Mouse (Mus musculus) lung, embryonic 16.5 days (tissue): ENCODE results near the gene Serpine3. TPM values are rescaled to one million over a fixed set of nuclear protein-coding genes. Genes with fewer than 3 reads are reported as not detected.

Experiments used
- ATAC-seq: fragments of 200-750 bp; cut with Nextera tagmentation; 2 replicates; pipeline ENCODE4 v1.8.0; 2017; ENCODE audit warnings: low read depth, mild to moderate bottlenecking, moderate library complexity
- H3K27ac ChIP-seq: fragments of 300-500 bp; sonication (generic); 2 replicates; pipeline ENCODE4 v1.5.1; 2014; ENCODE audit warnings: mild to moderate bottlenecking, control low read depth, low read length
- H3K27me3 ChIP-seq: fragments of 300-500 bp; sonication (generic); 2 replicates; pipeline ENCODE4 v1.6.1; 2014; ENCODE audit warnings: low read depth, low read length, mixed read lengths; ENCODE audit not compliant: control insufficient read depth, insufficient read depth
- H3K36me3 ChIP-seq: fragments of 300-500 bp; sonication (generic); 2 replicates; pipeline ENCODE4 v1.6.1; 2014; ENCODE audit warnings: low read length; ENCODE audit not compliant: control insufficient read depth, insufficient read depth
- H3K4me1 ChIP-seq: fragments of 300-500 bp; sonication (generic); replicated peaks from 2 replicates; pipeline ENCODE4 v1.6.1; 2014; ENCODE audit warnings: low read length, mixed read lengths; ENCODE audit not compliant: control insufficient read depth, insufficient read depth
- H3K4me2 ChIP-seq: fragments of 300-500 bp; sonication (generic); 2 replicates; pipeline ENCODE4 v1.6.1; 2014; ENCODE audit warnings: low read depth, low read length, control low read depth
- H3K4me3 ChIP-seq: fragments of 300-500 bp; sonication (generic); 2 replicates; pipeline ENCODE4 v1.5.1; 2014; ENCODE audit warnings: mild to moderate bottlenecking, low read length, control low read depth
- H3K9ac ChIP-seq: fragments of 300-500 bp; sonication (generic); 2 replicates; pipeline ENCODE4 v1.6.1; 2014; ENCODE audit warnings: low read length, control low read depth
- H3K9me3 ChIP-seq: fragments of 300-500 bp; sonication (generic); 2 replicates; pipeline ENCODE4 v1.6.1; 2016; ENCODE audit warnings: low read length; ENCODE audit not compliant: control insufficient read depth
- WGBS: fragments of 180-500 bp; shearing (Covaris S2); extraction: QIAGEN DNeasy Blood & Tissue Kit; methylation state at CpG from one replicate; pipeline ENCODE4 v1.1.7; 2014; 5-methylcytosine and 5-hydroxymethylcytosine counted together
- polyA plus RNA-seq: library from polyadenylated mRNA; unstranded; fragments of >200 nt; fragmentation: Nextera tagmentation; extraction: Ambion mirVana; gene quantifications from 2 replicates; pipeline ENCODE4 v1.2.1, GENCODE M21; 2015

Serpine3 gene
- polyA plus RNA-seq, 1 experiment from 2014 or later: not detected

DNA sequence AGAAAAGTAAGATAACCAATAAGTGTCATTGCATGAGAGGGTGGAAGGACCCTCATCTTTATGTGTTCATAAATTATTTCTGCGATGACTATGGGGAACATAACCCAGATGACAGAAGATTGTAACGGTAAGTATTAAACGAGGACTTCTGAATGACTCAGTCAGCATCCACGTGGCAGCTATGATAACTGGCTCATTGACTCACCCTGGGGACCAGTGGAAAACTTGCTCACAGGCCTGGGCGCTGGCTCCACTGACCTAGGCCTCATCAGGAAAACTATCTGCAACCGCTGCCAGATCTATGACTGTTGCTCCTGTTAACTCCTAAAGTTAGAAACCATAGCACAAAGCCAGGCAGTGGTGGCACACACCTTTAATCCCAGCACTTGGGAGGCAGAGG lies 15.1 kb upstream of the Serpine3 start:
- ATAC-seq: no peak
- Histone ChIP-seq H3K9me3 (no peaks in the 10 kb centered on the region), H3K9ac (no peak overlapping the region), H3K27ac (no peak overlapping the region), H3K4me3 (no peak overlapping the region), H3K4me1 (no peaks in the 10 kb centered on the region), H3K4me2 (no peak overlapping the region), H3K27me3 (no peaks in the 10 kb centered on the region), H3K36me3 (no peaks in the 10 kb centered on the region)
- WGBS: 86% methylated on average over 6 of the region's 6 CpGs

DNA sequence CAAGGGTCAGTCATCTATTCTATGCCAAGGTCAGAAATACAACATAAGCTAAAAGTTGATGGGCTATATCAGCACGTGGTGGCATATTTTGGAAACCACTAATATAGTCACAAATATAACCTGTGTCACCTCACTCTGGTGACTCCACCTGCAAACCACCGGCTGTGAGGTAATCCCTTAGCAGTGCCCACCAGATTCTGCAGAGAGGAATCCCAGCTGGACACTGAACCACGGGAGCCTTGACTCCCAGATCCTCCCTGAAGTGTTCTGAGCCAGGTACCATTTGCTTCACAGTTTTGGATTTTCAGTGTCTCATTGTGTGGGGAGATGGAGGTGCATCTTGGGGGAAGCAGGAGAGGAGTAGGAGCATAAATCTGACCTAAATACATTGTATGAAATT lies 13.1 kb upstream of the Serpine3 start:
- Histone ChIP-seq H3K9ac (no peak overlapping the region), H3K4me2 (no peak overlapping the region), H3K9me3 (no peaks in the 10 kb centered on the region), H3K27me3 (no peaks in the 10 kb centered on the region), H3K36me3 (no peaks in the 10 kb centered on the region), H3K27ac (no peak overlapping the region), H3K4me3 (no peak overlapping the region), H3K4me1 (no peaks in the 10 kb centered on the region)
- no peak for ATAC-seq
- 67% methylated on average over 3 of the region's 3 CpGs for WGBS

DNA sequence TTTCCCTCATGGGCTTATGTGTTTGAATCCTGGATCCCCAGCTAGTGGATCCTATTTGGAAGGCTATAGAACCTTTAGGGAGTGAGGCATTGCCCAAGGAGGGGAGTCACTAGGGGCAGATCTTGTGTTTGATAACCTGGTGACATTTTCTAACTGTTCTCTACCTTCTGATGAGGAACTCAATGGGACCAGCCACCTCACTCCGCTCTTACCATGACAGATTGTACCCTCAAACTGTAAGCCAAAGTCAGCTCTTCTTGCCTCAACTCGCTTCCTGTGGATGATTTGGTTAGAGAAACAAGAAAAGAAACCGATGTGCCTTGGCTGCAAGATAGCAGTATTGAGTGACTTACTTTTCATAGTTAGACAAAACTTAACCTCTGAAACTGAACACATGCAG lies 11.7 kb upstream of the Serpine3 start:
- no peaks in the 10 kb centered on the region for H3K4me1 ChIP-seq
- no peaks in the 10 kb centered on the region for H3K27me3 ChIP-seq
- no peak overlapping the region for H3K9ac ChIP-seq
- no peaks in the 10 kb centered on the region for H3K36me3 ChIP-seq
- no peak overlapping the region for H3K4me3 ChIP-seq
- no peak overlapping the region for H3K27ac ChIP-seq
- H3K9me3 ChIP-seq: no peaks in the 10 kb centered on the region
- H3K4me2 ChIP-seq: no peak overlapping the region
- 92% methylated on average over 3 of the region's 3 CpGs for WGBS
- ATAC-seq: no peak

DNA sequence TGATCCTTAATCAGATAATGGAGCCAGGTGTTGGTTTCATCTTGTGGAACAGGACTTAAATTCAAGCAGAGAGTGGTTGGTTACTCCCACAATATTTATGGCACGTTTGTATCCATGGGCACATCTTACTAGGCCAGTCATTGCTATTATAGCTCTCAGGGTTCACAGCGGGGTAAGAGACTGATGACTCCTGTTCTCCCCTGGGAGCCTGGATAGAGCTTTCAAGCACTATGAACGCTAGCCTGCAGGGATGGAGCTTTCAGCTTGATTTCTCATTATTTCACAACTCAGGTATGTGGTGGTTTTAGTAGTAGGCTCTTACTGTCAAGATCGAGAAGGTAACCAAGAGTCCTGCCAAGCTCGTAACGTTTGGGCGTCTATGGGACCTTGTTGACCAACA lies 7.5 kb upstream of the Serpine3 start:
- H3K9me3 ChIP-seq: no peaks in the 10 kb centered on the region
- H3K27me3 ChIP-seq: no peaks in the 10 kb centered on the region
- no peak overlapping the region for H3K4me2 ChIP-seq
- no peak overlapping the region for H3K27ac ChIP-seq
- ATAC-seq: no peak
- 81% methylated on average over 7 of the region's 7 CpGs for WGBS
- H3K4me3 ChIP-seq: no peak overlapping the region
- H3K4me1 ChIP-seq: no peaks in the 10 kb centered on the region
- no peaks in the 10 kb centered on the region for H3K36me3 ChIP-seq
- no peak overlapping the region for H3K9ac ChIP-seq

DNA sequence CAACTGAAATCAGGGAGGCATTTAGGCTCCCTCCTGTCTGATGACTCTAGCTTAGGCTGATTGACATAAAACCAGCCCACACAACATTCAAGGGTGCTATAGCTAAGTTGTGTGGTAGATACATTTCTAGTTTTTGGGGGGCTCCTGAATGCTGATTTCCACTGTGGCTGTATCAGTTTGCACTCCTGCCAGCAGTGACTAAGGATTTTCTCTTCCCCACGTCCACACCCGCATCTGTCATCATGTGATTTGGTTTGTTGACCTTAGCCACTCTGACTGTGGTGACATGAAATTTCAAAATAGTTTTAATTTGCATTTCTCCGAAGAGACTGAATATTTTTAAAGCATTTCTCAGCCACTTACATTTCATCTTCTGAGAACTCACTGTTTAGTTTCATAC lies 6.0 kb upstream of the Serpine3 start:
- no peak overlapping the region for H3K4me2 ChIP-seq
- H3K9ac ChIP-seq: no peak overlapping the region
- H3K27me3 ChIP-seq: no peaks in the 10 kb centered on the region
- H3K36me3 ChIP-seq: no peaks in the 10 kb centered on the region
- no peaks in the 10 kb centered on the region for H3K4me1 ChIP-seq
- no peak for ATAC-seq
- H3K4me3 ChIP-seq: no peak overlapping the region
- no peak overlapping the region for H3K27ac ChIP-seq
- H3K9me3 ChIP-seq: no peaks in the 10 kb centered on the region
- WGBS: 36% methylated on average over 3 of the region's 3 CpGs

DNA sequence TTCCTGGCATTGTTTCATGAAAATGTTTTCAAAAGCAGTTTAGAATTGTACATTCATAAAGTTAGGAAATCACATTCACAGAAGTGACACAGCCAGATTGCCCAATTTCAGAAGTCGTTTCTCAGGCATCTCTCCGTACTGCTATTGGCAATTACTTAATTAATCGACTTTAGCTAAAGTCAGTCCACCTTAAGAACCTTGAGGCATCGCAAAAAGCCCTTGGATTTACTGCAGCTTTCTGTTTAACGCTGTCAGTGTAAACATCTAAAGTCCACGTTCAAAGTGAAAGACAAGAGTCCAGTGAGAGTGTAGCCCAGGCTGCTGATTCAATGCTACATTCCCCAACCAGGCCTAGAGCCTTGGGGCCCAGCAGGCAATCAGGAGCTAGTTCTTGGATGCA lies 1.1 kb upstream of the Serpine3 start:
- no peaks in the 10 kb centered on the region for H3K36me3 ChIP-seq
- no peak overlapping the region for H3K27ac ChIP-seq
- ATAC-seq: no peak
- H3K4me1 ChIP-seq: no peaks in the 10 kb centered on the region
- H3K9me3 ChIP-seq: no peaks in the 10 kb centered on the region
- WGBS: 57% methylated on average over 6 of the region's 6 CpGs
- H3K9ac ChIP-seq: no peak overlapping the region
- H3K4me3 ChIP-seq: no peak overlapping the region
- no peaks in the 10 kb centered on the region for H3K27me3 ChIP-seq
- H3K4me2 ChIP-seq: no peak overlapping the region

DNA sequence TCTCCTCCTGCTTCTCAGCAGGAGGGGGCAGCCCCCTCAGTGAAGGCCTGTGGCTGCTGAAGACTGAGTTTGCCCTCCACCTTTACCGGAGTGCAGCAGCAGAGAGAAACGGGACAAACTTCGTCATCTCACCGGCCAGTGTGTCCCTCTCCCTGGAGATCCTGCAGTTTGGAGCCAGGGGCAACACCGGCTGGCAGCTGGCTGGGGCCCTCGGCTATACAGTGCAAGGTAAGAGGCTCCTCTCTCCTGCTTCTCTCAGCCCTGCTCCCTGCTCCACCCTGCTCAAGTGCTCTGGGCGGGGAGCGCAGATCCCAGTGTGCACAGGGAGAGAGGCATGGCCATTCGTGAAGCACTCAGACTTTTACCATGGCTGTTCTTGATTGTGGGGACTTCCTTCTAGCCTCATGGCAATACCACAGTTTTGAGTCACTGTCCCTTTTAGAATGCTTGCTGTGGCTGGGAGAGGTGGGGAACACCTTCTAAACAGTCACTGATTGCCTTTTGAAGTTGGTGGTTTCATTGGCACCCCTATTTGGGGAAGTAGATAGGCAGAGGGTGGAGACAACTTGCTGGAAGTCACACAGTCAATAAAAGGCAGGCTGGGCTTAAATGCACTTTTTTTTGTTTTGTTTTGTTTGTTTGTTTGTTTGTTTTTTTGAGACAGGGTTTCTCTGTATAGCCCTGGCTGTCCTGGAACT lies 1.7 kb downstream of the Serpine3 start:
- Histone ChIP-seq H3K9ac (no peak overlapping the region), H3K27ac (no peak overlapping the region), H3K4me2 (no peak overlapping the region), H3K4me3 (no peak overlapping the region), H3K27me3 (no peaks in the 10 kb centered on the region), H3K36me3 (no peaks in the 10 kb centered on the region), H3K9me3 (no peaks in the 10 kb centered on the region), H3K4me1 (no peaks in the 10 kb centered on the region)
- ATAC-seq: no peak
- WGBS: 37% methylated on average over 9 of the region's 9 CpGs

DNA sequence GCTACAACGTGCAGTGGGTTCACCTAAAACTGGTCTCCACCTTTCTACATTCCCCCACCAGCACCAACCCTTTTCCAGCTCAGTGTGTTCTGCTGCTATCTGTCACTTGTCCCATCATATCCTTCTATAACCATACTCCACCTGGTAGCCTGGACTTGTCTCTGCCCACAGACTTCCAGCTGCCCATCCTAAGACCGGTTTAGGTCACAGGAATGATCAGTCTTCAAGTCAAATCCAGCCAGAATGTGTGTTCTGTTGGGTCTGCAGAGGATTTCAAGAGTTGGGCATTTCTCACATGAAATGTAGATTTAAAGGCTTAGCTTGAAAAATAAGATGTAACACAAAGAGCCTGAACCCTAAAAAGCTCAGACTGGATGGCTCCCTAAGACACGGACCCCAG lies 10.2 kb downstream of the Serpine3 start:
- Histone ChIP-seq H3K4me3 (no peak overlapping the region), H3K9me3 (no peaks in the 10 kb centered on the region), H3K27ac (no peak overlapping the region), H3K4me1 (no peaks in the 10 kb centered on the region), H3K9ac (no peak overlapping the region), H3K36me3 (no peaks in the 10 kb centered on the region), H3K27me3 (no peaks in the 10 kb centered on the region), H3K4me2 (no peak overlapping the region)
- ATAC-seq: no peak
- 81% methylated on average over 3 of the region's 3 CpGs for WGBS

DNA sequence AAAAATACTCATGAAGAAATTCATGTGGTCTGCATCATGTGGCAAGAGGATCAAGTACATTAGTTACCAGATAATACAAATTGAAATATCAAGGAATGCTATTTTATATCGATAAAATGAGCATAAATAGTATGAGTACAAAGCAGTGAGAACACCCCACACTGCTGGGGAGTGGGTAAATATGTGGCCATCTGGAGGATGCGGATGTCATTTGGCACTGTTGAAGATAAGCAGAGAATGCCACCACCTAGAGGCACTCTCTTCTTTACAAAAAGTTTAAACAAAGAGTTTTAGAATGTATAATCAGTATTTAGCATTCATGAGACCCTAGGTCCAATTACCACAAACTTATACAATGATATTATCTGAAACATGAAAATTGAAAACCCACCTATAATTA lies 54.7 kb downstream of the Serpine3 start:
- Histone ChIP-seq H3K4me2 (no peak overlapping the region), H3K9ac (no peak overlapping the region), H3K4me3 (no peak overlapping the region), H3K36me3 (peaks cover 8% of the 10 kb centered on the region), H3K4me1 (no peaks in the 10 kb centered on the region), H3K27me3 (no peaks in the 10 kb centered on the region), H3K9me3 (no peaks in the 10 kb centered on the region), H3K27ac (no peak overlapping the region)
- WGBS: 77% methylated on average over 2 of the region's 2 CpGs
- no peak for ATAC-seq

DNA sequence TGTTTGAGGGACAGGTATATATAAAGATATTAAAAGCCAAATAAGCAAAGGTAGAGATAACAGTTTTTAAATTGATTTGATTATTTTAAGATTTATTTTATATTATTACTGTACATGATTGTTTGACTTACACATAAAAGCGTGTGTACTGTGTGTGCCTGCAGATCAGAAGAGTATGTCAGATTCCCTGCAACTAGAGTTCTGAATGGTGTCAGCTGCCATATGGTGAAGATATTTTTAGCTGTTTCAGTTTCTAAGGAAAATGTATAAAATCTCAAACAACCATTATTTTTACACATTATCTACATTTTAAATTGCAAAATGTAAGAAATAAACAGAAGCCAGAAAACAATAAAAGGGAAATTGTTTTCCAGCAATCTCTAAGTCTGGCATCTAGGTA lies 58.2 kb downstream of the Serpine3 start:
- Histone ChIP-seq H3K36me3 (no peaks in the 10 kb centered on the region), H3K27me3 (no peaks in the 10 kb centered on the region), H3K4me1 (no peaks in the 10 kb centered on the region), H3K27ac (no peak overlapping the region), H3K9ac (no peak overlapping the region), H3K4me3 (no peak overlapping the region), H3K9me3 (no peaks in the 10 kb centered on the region), H3K4me2 (no peak overlapping the region)
- 62% methylated on average over 1 of the region's 1 CpGs for WGBS
- no peak for ATAC-seq
